Mouse (Mus musculus): ENCODE data around the gene Pappa.

Gene Pappa

DNA sequence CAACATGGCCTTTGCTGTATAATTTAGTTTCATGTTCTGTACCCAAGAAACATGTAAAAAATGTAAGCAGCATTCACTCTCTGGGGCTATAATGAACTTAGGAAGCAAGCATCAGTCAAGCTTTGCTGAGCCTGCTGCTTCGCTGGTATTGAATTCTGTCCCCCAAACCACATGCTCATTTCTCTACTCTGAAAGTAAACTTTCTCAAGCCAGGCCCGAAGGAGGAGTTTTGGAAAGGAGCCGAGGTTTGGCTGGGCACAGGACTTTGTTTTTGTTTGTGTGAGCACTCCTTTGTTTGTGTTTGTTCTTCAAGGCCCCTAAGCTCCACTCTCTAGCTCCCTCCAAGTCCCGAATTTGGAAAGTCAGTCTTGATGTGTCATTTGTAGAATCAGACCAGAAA is 148.3 kb downstream of the Pappa start:
- DNase-seq (ENCODE audit: low spot score): no peak

DNA sequence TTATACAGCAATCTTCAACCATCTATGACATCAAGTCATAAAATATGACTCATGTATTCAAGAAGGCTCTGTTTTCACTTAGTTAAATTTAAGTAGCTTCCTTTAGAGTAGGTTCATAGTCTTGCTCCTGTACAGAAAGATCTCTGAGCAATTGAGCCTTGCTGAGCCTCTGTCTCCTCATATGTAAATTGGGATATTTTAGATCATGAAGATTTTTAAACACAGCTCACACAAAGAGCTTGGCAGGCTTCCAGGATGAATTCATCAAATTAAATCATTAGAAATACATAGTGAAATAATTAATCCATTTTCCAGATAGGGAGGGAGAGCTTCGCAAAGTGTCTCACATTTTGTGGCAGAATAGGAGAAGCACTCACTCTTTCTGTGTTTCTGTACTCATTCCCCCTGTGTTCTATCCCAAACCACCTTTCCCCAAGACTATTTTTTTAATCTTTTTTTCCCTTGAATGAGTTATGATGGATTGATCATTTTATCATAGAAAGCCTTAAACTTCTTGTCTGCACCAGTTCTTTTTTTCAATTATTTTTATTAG is 149.4 kb downstream of the Pappa start:
- DNase-seq (ENCODE audit: low spot score): no peak

DNA sequence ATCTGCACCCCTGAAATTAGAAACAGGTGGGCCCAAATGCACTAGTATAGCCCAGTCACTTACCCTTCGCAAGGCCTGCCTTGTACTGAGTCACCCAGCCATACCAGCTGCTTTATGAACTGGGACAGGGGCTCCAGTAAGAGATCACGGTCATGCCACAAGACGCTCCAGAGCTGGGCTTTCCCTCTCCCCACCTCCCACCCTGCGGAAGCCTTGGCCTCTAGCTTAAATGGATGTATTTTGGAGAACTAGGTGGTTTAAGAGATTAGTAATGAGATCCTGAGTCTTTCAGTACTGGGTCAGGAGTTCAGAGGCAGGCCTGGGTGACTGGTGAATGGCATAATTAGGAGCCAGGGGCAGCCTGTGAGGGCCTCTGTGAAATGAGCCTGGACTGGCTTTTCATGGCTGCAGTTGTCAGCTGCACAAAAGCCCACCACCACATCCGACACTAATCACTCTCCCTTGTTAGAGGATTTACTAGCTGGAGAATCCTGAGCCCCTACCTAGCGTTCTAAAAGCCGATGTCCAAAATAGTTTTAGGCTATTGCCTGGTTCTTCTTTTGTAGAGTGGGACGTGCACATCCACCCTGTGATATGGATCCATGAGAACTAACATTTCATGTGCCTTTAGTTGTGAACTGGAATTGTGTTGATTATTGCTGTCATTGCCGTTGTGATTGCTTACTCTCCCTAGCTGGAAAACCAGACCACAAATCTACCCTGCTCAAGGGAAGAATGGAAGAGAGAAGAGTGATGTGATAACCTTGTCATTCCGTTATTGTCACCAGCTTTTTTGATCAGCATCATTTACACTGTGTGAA is 154.7 kb downstream of the Pappa start:
- DNase-seq (ENCODE audit: low spot score): no peak

DNA sequence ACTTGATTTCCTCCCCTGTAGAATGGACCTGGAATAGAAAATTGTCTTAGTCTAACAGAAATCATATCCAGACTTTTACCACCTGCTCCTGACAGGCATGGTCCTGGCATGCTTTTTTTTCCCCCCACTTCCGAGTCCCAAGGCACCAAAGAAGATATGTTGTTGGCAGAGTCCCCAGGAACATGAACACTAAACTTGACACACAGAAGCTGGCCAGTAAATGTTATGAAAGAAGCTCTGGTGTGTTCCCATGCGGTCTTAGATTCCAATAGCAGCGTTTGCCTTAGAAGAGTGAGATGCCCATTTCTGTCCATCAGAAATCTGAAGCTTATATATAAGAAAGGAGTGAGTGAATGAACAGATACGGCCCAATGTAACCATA is 155.3 kb downstream of the Pappa start:
- no peak for DNase-seq (ENCODE audit: low spot score)

DNA sequence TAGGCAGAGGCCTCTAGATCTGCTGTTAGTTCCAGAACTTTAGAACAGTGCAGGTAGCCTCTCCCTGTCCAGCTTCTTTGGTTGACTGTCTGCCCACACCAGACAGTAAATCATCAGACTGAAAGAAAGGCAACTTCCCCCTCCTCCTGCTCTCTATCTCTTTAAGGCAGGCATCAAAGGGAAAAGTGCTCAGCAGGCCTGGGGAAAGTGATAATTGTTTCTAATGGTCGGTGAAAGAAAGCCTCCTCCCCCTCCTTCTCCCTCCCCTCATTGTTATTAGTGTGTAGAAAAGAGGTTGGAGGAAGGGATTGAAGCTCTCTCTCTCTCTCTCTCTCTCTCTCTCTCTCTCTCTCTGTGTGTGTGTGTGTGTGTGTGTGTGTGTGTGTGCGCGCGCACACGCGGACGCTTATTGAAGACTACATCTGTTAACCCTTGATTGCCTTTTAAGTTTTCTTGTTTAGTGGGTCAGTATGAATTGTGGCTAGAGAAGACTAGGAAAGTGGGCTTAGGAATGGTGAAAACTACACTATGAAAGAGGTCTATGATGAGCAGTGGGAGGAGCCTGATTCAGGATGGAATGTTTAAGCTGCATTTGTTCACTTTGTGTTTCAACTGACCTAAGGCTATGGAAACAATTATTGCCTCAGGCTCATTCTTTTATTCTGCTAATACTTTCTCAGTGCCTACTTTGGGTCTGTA is 156.2 kb downstream of the Pappa start:
- no peak for DNase-seq (ENCODE audit: low spot score)

DNA sequence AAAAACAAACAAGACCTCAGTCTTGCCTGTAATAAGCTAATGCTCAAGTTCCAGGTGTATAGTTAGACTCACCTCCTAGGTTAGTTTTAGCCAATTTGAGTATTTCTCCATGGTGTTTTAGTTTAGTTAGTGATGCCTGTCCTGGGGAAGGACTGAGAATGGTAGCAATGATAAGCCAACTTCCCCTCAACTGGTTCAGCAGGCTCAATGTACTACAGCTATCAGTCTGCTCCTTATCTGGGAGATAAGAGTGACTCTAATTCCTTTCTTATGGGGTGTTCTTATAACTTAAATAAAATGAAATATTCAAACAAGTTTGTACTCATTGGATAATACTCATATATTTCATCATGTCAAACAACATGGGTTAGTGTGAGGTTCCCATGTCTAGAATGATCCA is 156.9 kb downstream of the Pappa start:
- DNase-seq (ENCODE audit: low spot score): no peak

DNA sequence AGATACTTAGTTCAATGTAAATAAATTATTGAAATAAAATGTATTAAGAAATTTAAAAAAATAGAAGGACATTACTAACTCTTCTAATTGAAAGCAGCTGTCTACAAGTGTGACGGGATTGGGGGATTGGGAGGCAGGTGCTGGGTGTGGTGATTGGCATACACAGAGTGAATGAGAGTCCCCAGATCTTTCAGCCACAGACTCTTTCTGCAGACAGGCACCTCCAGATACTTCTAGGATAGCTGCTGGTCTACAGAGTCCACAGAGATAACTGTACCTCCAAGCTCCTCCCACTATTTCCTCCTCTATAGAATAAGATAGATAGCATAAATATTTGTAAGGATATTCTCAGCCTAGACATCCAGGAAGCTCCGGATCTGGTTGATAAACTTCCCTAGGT is 159.6 kb downstream of the Pappa start:
- no peak for DNase-seq (ENCODE audit: low spot score)

DNA sequence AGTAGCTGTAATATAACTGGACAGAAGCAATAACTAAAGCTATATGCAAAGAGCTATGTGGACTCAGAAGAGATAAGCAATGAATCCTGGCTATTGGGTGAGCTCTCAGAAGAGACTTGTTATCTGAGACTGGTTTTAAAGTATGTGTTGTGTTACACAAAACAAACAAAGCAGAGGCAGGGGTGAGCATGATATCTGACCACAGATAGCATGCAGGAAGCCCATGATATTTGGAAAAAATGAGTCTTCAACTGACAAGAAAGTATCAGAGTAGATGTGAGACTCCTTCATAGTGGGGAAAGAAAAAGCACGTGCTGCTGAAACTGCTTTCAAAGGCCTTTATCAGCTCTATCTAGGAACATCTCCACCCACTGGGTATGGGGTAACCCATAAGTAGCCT is 161.2 kb downstream of the Pappa start:
- DNase-seq (ENCODE audit: low spot score): no peak

DNA sequence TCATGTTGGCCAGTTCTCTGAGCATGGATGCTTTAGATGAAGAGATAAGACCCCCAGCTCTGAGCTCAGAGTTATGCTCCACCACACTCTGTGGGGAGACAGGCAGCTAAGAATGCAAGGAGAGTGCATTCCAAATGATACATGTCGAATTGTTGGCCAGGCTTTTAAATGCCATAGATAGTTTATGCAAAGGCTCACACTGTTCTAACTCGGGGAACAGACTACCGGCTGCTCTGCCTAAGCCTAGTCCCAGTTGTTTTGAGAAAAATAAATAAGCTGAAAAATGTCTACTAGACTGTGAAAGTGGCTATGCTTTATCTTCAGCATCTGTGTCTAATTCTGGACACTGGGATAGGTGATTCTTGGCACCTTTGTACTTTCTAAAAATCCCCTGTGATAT is 165.3 kb downstream of the Pappa start:
- no peak for DNase-seq (ENCODE audit: low spot score)

DNA sequence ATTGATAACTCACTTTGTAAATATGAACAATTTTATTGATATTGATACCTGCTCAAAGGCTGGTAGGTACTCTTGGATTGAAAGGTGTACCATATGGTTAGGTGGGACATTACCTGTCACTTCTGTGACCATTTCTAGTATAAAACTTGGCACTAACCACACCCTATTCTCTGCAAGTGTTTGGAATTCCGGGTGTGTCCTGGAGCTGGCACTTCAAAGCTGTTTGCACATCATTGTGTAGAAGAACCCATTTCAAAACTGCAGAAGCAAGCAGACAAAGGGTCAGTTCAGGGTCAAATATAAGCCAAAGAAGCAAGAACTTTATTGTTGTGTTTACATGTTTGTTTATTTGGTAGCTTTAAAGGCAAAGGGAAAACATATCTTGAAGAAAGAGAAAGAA is 171.8 kb downstream of the Pappa start:
- no peak for DNase-seq (ENCODE audit: low spot score)

DNA sequence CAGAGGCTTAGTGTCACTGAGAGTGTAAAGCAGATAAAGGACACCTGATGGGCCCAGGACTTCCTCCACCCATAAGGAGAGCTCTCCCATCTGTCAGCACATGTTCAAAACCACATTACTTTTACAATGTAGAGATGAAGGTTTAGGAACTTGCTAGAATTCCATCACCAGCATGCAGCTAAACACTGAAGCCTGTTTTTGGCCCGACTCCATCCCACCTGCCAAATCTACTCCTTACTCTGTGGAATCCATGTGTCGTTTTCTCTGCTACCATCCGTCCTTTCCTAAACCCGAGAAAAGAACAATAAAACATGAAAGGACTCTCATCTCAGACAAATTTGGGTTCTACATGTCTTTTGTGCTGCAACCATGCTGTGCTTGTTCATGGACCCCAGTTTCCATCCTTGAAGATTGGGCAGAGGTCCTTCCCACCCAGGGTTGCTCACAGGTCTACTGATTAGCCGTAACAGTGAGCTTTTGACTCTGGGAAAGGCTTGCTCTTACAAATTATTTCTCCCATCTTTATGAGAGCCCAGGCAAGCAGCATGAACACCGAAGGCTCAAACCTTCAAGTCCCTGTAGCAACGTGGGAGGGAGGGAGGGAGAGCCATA is 172.5 kb downstream of the Pappa start:
- no peak for DNase-seq (ENCODE audit: low spot score)

DNA sequence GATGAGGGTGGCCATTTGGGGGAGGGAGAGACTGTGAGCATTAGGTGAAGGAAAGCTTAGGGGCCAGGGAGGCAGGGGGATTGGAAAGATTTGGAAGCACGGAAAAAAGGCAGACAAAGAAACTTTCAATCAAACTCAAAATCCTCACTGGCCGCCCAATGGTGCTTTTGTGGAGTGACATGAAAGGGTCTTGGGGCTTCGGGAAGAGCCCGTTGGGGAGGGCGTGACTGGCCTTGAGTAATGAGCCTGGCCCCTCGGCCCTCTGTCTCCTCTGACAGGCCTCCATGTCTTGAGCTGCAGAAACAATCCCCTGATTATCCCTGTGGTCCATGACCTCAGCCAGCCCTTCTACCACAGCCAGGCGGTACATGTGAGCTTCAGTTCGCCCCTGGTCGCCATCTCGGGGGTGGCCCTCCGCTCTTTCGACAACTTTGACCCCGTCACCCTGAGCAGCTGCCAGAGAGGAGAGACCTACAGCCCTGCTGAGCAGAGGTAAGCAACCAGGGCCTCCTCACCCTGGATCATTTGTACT is 173.1 kb downstream of the Pappa start:
- DNase-seq (ENCODE audit: low spot score): no peak

DNA sequence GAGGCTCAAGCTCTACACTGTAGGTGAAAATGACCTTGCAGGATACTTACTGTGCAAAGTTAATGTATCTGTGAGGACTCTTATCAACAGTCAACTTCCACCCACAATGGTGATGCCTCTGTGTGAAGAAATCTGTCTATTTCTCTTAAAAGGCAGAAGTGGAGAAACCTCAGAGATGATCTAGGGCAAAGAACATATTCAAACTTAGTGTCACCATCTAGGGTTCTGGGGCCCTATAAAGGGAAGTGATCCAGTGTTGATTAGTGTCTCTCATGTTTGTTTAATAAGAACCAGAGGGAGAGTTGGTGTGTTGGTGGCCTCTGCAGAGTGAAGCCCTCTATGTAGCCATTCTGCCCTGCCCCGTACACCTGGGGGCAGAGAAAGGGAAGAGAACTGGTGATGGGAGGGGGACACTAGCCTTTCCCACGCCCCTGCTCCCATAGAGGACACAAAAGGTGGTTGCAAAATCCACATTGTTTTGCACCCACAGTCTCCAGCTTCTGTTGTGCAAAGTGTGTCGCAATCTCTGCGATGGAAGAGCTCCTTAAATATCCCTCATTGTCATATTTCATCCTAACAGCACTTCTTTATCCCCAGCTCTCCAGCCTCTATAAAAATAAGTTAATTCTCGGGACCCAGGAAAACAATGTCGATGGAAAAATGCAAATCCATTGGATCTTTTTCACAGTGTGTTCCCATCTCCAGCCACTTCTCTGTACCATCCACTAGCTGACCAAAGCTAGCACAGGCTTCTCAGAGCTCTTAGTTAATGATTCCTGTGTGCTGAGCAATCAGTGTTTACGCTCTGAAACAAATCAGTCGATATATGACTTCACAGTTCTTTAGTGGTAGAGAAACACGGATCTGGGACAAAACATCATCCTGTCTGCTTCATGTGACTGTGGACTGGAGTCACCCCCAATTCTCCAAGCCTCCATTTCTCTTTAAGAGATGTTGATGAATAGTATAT is 174.5 kb downstream of the Pappa start:
- DNase-seq (ENCODE audit: low spot score): no peak

DNA sequence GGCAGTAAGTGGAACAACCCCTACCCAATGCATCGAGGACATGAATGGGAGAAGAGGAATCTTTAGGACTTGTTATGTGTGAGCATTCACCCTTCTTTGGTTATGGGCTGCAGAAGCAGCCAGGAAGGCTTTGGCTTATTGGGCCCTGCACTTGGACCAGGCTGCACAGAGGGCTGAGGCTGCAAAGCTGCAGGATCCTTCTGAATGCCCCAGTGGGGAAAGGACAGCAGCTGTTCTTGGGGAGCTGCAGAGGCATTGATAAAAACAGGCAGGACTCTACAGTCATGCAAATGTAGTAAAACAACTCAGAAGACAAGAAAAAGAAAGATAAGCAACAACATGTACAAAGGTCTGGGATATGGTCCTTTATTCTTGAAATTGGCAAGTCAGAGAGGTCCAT is 175.4 kb downstream of the Pappa start:
- DNase-seq (ENCODE audit: low spot score): no peak

DNA sequence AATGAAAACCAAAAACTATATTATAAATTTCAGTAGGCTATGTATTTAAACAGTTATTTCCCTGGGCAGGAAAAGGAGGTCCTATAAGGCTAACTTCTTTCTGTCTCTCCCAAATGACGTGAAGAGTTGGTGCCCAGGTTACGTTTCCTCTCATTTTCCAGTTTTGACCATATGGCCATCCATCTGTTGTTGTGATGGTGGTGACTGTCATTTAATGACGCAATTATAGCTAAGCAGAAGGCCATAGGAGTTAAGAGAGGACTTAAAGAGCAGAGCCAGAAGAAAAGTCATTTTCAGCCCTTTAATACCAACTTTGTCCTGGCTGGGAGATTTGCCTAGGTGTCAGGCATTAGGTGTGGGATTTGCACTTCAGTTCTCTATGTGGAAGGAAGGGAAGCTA is 176.5 kb downstream of the Pappa start:
- DNase-seq (ENCODE audit: low spot score): no peak

DNA sequence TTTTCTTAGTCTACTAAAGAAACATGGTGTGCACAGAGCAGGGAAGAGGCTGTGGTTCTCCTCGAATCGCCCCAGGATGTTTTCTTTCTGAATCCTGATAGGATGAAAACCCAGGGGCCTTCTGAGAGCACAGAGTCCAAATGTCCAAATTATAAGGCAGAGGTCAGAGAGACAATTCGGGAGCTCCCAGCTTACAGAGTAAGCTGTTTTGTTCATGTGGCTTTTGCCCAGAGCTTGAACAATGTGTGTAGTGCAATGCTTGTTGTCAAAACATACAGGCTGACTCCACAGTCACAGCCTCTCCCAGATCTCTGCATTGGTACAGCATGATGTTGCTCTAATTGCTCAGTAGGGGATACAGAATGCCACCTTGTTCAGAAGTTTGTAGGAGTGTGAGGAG is 178.7 kb downstream of the Pappa start:
- DNase-seq (ENCODE audit: low spot score): no peak

DNA sequence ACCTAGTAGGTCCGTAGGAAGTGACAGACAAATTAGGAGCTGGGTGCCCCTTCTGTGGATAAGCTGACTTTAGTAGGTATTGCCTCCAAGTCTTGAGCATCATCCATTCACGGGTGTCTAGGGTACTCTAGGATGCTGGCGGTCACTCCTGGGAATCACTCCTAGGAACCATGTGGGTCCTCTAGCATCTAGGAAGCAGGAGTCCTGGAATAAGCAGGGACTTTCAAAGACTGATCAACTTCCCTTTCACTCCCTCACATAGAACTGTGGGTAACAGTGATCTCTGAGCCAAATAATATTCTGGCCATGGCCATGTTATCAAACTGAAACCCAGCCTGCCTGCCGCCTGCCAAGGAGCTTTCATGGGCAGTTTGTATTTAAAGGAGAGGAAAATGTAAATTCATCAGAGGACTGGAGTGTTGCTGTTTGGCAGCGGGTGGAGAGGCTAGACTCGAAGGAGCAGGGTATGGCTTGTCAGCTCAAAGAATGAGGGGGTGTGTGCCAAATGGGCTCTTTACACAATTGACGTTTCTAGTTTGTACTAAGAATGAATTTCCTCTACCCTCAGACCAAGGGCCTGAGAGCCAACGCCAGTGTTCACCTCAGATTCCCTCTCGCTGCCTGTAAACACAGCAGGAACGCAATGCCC is 194.0 kb downstream of the Pappa start:
- DNase-seq (ENCODE audit: low spot score): no peak

DNA sequence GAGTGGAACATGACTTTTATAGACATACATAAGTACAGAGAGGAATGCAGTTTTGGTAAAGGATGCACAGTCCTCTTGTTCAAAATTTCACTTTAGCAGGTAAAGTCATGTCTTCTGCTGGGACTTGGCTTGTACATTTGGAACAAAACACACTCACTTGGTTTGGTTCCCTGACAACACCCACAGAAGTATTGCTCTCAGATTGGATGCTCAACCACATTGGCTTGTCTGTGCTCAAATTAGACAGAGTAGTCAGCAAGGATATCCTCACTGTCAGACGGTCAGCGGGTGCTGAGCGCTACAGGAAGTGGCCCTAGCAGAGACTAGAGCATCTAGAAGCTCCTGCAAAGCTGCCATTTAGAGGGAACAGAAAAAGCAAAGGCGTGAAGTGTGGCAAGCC is 197.4 kb downstream of the Pappa start:
- no peak for DNase-seq (ENCODE audit: low spot score)

DNA sequence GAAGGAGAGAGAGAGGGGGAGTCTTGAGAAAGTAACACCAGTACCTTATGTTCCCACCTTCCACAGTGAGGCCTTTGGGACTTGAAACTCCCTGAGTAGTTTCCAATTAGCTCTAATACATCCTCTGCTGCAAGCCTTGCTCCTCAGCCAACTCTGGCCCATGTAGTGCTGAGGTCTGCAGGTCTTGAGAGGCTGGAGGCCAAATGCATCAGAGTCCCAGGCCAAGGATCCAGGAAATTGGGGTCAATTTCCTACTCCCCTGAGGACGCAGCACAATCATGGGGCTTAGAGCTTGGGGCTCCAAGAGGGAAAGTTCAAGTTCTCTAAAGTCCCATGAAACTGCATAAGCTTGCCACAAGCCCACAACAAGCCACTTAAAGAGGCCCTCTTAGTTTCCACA is 198.0 kb downstream of the Pappa start:
- no peak for DNase-seq (ENCODE audit: low spot score)

DNA sequence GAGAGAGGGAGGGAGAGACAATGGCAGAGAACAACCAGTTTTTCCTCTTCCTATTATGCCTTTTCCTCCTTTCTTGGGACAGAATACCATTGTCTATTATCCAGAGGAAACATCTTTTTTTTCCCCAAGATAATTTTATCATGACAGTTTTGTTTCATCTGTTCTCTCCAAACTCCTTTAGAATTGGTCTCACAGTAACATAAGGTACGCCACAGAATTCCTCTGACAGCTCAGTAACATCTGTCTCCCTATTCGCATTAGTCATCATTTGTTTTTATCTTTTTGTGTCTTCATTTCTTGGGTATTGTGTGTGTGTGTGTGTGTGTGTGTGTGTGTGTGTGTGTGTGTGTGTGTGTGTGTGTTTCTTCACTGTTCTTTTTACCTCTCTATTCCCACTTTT is 201.8 kb downstream of the Pappa start:
- DNase-seq (ENCODE audit: low spot score): no peak
